Mouse (Mus musculus) myocyte (in vitro differentiated cells): ENCODE measurements around the gene Hist2h2be. TPM values are rescaled to one million over a fixed set of nuclear protein-coding genes. Genes with fewer than 3 reads are reported as not detected.
A peak's percentile ranks its signal among the peaks of the same experiment; 100 is the strongest.

Experiments
- H3K27me3 ChIP-seq: one replicate; pipeline ENCODE4 v1.6.1; 2011; ENCODE audit not compliant: control insufficient read depth, insufficient read depth, insufficient read length
- H3K36me3 ChIP-seq: one replicate; pipeline ENCODE4 v1.6.1; 2011; ENCODE audit not compliant: control insufficient read depth, insufficient read depth
- H3K4me2 ChIP-seq: one replicate; pipeline ENCODE4 v1.6.1; 2011; ENCODE audit warnings: low read depth, control low read depth
- H3K4me3 ChIP-seq: one replicate; pipeline ENCODE4 v1.5.1; 2011; ENCODE audit warnings: mild to moderate bottlenecking, control low read depth, moderate library complexity
- H3K79me2 ChIP-seq: one replicate; pipeline ENCODE4 v1.6.1; 2011; ENCODE audit not compliant: control insufficient read depth, insufficient read depth
- H3ac ChIP-seq: one replicate; pipeline ENCODE4 v1.6.1; 2011; ENCODE audit not compliant: control insufficient read depth, insufficient read length
- CEBPB ChIP-seq: IDR thresholded peaks from 2 replicates; pipeline ENCODE4 v1.6.1; 2011; ENCODE audit warnings: mild to moderate bottlenecking, moderate library complexity; ENCODE audit not compliant: poor library complexity, insufficient read depth, severe bottlenecking
- E2F4 ChIP-seq: IDR thresholded peaks from one replicate; pipeline ENCODE4 v1.6.1; 2011; ENCODE audit warnings: mild to moderate bottlenecking, control low read depth, moderate library complexity; ENCODE audit not compliant: insufficient read depth
- MAX ChIP-seq: IDR thresholded peaks from one replicate; pipeline ENCODE4 v1.6.1; 2011; ENCODE audit warnings: low read depth, mild to moderate bottlenecking, control low read depth
- MYOD1 ChIP-seq, 3 experiments: IDR thresholded peaks; one replicate each; pipeline ENCODE4 v1.6.1; 2011; ENCODE audit warnings: control low read depth in 2 of 3, low read depth in 2 of 3, mild to moderate bottlenecking in 2 of 3, moderate library complexity in 1 of 3; ENCODE audit not compliant: insufficient read length in 2 of 3, control insufficient read depth in 1 of 3
- MYOG ChIP-seq, 3 experiments: IDR thresholded peaks; one replicate each; pipeline ENCODE4 v1.6.1; 2011; ENCODE audit warnings: control low read depth in 2 of 3, low read depth in 2 of 3, mild to moderate bottlenecking in 2 of 3; ENCODE audit not compliant: insufficient read length in 2 of 3, control insufficient read depth in 1 of 3, insufficient read depth in 1 of 3
- POLR2A ChIP-seq: IDR thresholded peaks from one replicate; pipeline ENCODE4 v1.6.1; 2011; ENCODE audit warnings: low read depth, mild to moderate bottlenecking, control low read depth, moderate library complexity; ENCODE audit not compliant: insufficient read length
- POLR2AphosphoS2 ChIP-seq: IDR thresholded peaks from one replicate; pipeline ENCODE4 v1.6.1; 2011; ENCODE audit warnings: low read depth, control low read depth; ENCODE audit not compliant: insufficient read length
- REST ChIP-seq: IDR thresholded peaks from one replicate; pipeline ENCODE4 v1.6.1; 2011; ENCODE audit warnings: mild to moderate bottlenecking, control low read depth, moderate library complexity; ENCODE audit not compliant: insufficient read depth, insufficient read length
- SRF ChIP-seq: IDR thresholded peaks from one replicate; pipeline ENCODE4 v1.6.1; 2011; ENCODE audit warnings: low read depth; ENCODE audit not compliant: control insufficient read depth, insufficient read length
- TCF12 ChIP-seq: IDR thresholded peaks from one replicate; pipeline ENCODE4 v1.6.1; 2011; ENCODE audit warnings: mild to moderate bottlenecking, control low read depth; ENCODE audit not compliant: poor library complexity, insufficient read depth, severe bottlenecking
- TCF3 ChIP-seq: IDR thresholded peaks from one replicate; pipeline ENCODE4 v1.6.1; 2011; ENCODE audit warnings: low read depth, control low read depth; ENCODE audit not compliant: insufficient read length
- USF1 ChIP-seq: IDR thresholded peaks from one replicate; pipeline ENCODE4 v1.6.1; 2011; ENCODE audit warnings: low read depth, mild to moderate bottlenecking, control low read depth, moderate library complexity
- polyA plus RNA-seq: library from polyadenylated mRNA; unstranded; fragments of >200 nt; fragmentation: generic; extraction: Trizol; gene quantifications from one replicate; pipeline ENCODE4 v1.2.1, GENCODE M21; 2012; ENCODE audit warnings: missing spikeins

Hist2h2be gene
- polyA plus RNA-seq, 1 experiment: 2.2 TPM

DNA sequence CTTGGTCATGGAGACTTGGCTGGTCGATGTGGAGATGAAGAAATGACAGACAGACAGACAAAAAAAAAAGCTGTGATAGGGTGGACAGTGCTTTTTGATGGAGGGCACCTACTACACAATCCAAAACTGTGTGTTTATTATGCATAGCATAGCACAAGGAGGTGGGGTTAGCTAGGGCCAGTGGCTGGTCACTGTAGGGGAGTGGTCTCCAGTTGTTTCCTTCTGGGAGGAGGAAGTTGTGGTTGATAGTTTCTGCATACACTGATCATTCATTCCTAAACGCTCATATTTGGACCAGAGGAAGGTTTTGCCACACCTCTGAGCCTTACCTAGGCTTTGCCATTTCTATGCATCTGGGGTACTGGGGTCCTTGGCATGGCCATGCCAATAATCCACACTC lies 9.5 kb downstream of the Hist2h2be start:
- H3K4me3 ChIP-seq: no peak overlapping the region
- H3K4me2 ChIP-seq: no peak overlapping the region
- H3K27me3 ChIP-seq: no peaks in the 10 kb centered on the region
- H3K36me3 ChIP-seq: no peaks in the 10 kb centered on the region
- no peak overlapping the region for H3ac ChIP-seq
- H3K79me2 ChIP-seq: no peaks in the 10 kb centered on the region
- no peak for TF ChIP-seq MAX
- no peak for TF ChIP-seq POLR2A
- TF ChIP-seq USF1: no peak
- TF ChIP-seq CEBPB: no peak
- no peak for TF ChIP-seq SRF
- no peak for TF ChIP-seq MYOG (IDR thresholded peaks at IDR 0.05; ENCODE audit: control insufficient read depth in 1 of 3, insufficient read depth in 1 of 3, insufficient read length in 2 of 3, low read depth in 2 of 3)
- TF ChIP-seq E2F4: no peak

GRCm38 (mm10) chr3:96230910-96231757 lies 10.2 kb downstream of the Hist2h2be start:
- H3K79me2 ChIP-seq: no peaks in the 10 kb centered on the region
- H3K27me3 ChIP-seq: no peaks in the 10 kb centered on the region
- no peak overlapping the region for H3ac ChIP-seq
- TF ChIP-seq SRF: no peak
- no peak for TF ChIP-seq POLR2AphosphoS2
- TF ChIP-seq MYOG (IDR thresholded peaks at IDR 0.05; ENCODE audit: control insufficient read depth in 1 of 3, insufficient read depth in 1 of 3, insufficient read length in 2 of 3, low read depth in 2 of 3): peak in 1 of 3 experiments; percentile 36
- TF ChIP-seq MYOD1 (IDR thresholded peaks at IDR 0.05; ENCODE audit: control insufficient read depth in 1 of 3, insufficient read length in 2 of 3, low read depth in 2 of 3): peak; percentile 66 to 73 (median 72)
- H3K4me2 ChIP-seq: no peak overlapping the region
- H3K4me3 ChIP-seq: no peak overlapping the region
- H3K36me3 ChIP-seq: no peaks in the 10 kb centered on the region

- TF ChIP-seq MYOG (IDR thresholded peaks at IDR 0.05; ENCODE audit: control insufficient read depth in 1 of 3, insufficient read depth in 1 of 3, insufficient read length in 2 of 3, low read depth in 2 of 3): no peak
- no peak for TF ChIP-seq TCF3
- TF ChIP-seq MAX: no peak
- no peak for TF ChIP-seq MYOD1 (IDR thresholded peaks at IDR 0.05; ENCODE audit: control insufficient read depth in 1 of 3, insufficient read length in 2 of 3, low read depth in 2 of 3)
- no peak for TF ChIP-seq POLR2A
- no peak for TF ChIP-seq CEBPB
- TF ChIP-seq REST: no peak
- no peak for TF ChIP-seq POLR2AphosphoS2
- TF ChIP-seq USF1: no peak
- TF ChIP-seq TCF12: no peak
- TF ChIP-seq E2F4: no peak
- TF ChIP-seq SRF: no peak
- no peak overlapping the region for H3K4me2 ChIP-seq
- H3K36me3 ChIP-seq: no peaks in the 10 kb centered on the region
- H3K4me3 ChIP-seq: no peak overlapping the region
- no peaks in the 10 kb centered on the region for H3K79me2 ChIP-seq
- H3ac ChIP-seq: no peak overlapping the region
- H3K27me3 ChIP-seq: no peaks in the 10 kb centered on the region
These were observed 10.8 kb downstream of the Hist2h2be start for GRCm38 (mm10) chr3:96231758-96232120.

DNA sequence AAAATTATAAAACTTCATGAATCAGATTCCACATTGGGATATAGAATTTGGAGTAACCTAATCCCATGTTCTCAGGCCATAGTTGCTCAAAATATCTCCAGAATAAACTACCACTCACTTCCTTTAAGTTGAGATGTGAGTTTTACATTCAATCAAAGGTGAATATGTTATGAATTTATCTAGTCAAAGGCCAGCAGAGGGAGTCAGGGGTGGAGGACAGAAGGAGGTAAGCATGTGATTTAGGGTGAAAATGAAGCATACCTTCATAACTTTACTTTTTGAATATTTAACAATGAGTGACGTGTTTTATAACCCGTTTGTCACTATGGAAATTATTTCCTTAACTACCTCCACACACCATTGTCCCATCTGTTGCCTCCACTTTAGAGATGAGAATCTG lies 14.0 kb downstream of the Hist2h2be start:
- H3K79me2 ChIP-seq: no peaks in the 10 kb centered on the region
- H3K4me3 ChIP-seq: no peak overlapping the region
- TF ChIP-seq POLR2A (no peak), TCF12 (no peak), REST (no peak), E2F4 (no peak), CEBPB (no peak), USF1 (no peak)
- no peaks in the 10 kb centered on the region for H3K27me3 ChIP-seq
- no peak overlapping the region for H3ac ChIP-seq
- H3K36me3 ChIP-seq: no peaks in the 10 kb centered on the region
- no peak overlapping the region for H3K4me2 ChIP-seq

- no peaks in the 10 kb centered on the region for H3K36me3 ChIP-seq
- H3ac ChIP-seq: no peak overlapping the region
- H3K27me3 ChIP-seq: no peaks in the 10 kb centered on the region
- TF ChIP-seq POLR2AphosphoS2: peak; percentile 50
- TF ChIP-seq REST: no peak
- H3K4me2 ChIP-seq: no peak overlapping the region
- H3K79me2 ChIP-seq: no peaks in the 10 kb centered on the region
- H3K4me3 ChIP-seq: peak overlapping the region; percentile 31
These were observed 14.9 kb downstream of the Hist2h2be start for GRCm38 (mm10) chr3:96235836-96236235.
